Mouse (Mus musculus) lung, postnatal 25 days (tissue): ENCODE measurements at regions not wholly inside any gene's neighbourhood (a gene's known extent, or its start where the extent isn't known, plus 50 kb on each side); places are given as distances from the start of the nearest gene placed in this dataset.
"Not testable (repeated sequence)": the region's sequence is repeated elsewhere in the genome, so short reads cannot be mapped to it uniquely, and the experiment has no call there.

Source experiments
- DNase-seq: peaks from one replicate; pipeline ENCODE4 v3.0.0; 2022; ENCODE audit warnings: low spot score

GRCm38 (mm10) chr3:21864391-21864790 lies 212.1 kb upstream of the Tbl1xr1 start:
- no peak for DNase-seq

GRCm38 (mm10) chr3:21865856-21866255 lies 210.6 kb upstream of the Tbl1xr1 start:
- no peak for DNase-seq

- no peak for DNase-seq
These were observed 198.1 kb upstream of the Tbl1xr1 start for GRCm38 (mm10) chr3:21878396-21878795.

GRCm38 (mm10) chr3:21884216-21884615 lies 192.2 kb upstream of the Tbl1xr1 start:
- DNase-seq, result no peak

GRCm38 (mm10) chr3:21888710-21889109 lies 187.7 kb upstream of the Tbl1xr1 start:
- no peak for DNase-seq

GRCm38 (mm10) chr3:21891819-21892480 lies 184.5 kb upstream of the Tbl1xr1 start:
- no peak for DNase-seq

- no peak for DNase-seq
These were observed 183.5 kb upstream of the Tbl1xr1 start for GRCm38 (mm10) chr3:21892864-21893404.

- peak; percentile 39 for DNase-seq
These were observed 180.9 kb upstream of the Tbl1xr1 start for GRCm38 (mm10) chr3:21895551-21895950.

- DNase-seq, result no peak
These were observed 178.2 kb upstream of the Tbl1xr1 start for GRCm38 (mm10) chr3:21898241-21898640.

- peak; percentile 23 for DNase-seq
These were observed 170.9 kb upstream of the Tbl1xr1 start for GRCm38 (mm10) chr3:21905384-21906073.

- no peak for DNase-seq
These were observed 167.6 kb upstream of the Tbl1xr1 start for GRCm38 (mm10) chr3:21908828-21909227.

- DNase-seq, result no peak
These were observed 166.4 kb upstream of the Tbl1xr1 start for GRCm38 (mm10) chr3:21910080-21910479.

- DNase-seq, result no peak
These were observed 165.4 kb upstream of the Tbl1xr1 start for GRCm38 (mm10) chr3:21911071-21911470.

GRCm38 (mm10) chr3:21917228-21917910 lies 159.1 kb upstream of the Tbl1xr1 start:
- DNase-seq, result no peak

- DNase-seq, result no peak
These were observed 158.0 kb upstream of the Tbl1xr1 start for GRCm38 (mm10) chr3:21918431-21918830.

GRCm38 (mm10) chr3:21919931-21920330 lies 156.5 kb upstream of the Tbl1xr1 start:
- no peak for DNase-seq

GRCm38 (mm10) chr3:21931951-21932350 lies 144.5 kb upstream of the Tbl1xr1 start:
- DNase-seq, result no peak

- not testable (repeated sequence) for DNase-seq
These were observed 143.8 kb upstream of the Tbl1xr1 start for GRCm38 (mm10) chr3:21932696-21933095.

- DNase-seq, result peak; percentile 48
These were observed 141.7 kb upstream of the Tbl1xr1 start for GRCm38 (mm10) chr3:21934731-21935271.

- DNase-seq, result peak; percentile 95
These were observed 140.7 kb upstream of the Tbl1xr1 start for GRCm38 (mm10) chr3:21935571-21936261.

- DNase-seq, result no peak
These were observed 140.2 kb upstream of the Tbl1xr1 start for GRCm38 (mm10) chr3:21936262-21936603.

GRCm38 (mm10) chr3:21936616-21937015 lies 139.8 kb upstream of the Tbl1xr1 start:
- DNase-seq, result no peak
